Mouse (Mus musculus): Measurements from ENCODE around the gene Vav3.

DNA sequence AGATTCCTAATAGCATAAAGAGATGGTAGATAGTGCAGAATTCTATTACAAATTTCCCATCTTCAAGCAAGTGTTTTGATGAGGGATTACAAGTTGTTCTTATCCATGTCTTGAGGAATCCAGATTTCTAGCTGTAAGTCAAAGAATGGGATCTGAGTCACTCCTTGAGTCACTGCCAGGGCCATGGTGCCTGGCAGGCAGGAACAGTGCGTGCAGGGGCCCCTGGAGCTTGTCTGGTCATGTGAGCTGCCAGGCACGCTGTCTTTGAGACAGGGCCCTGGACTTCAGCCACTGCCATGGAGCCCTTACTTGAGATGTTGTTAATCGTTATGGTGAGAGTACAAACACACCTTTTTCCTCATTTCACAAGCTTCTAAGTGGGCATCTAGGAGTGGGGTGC is 129.0 kb downstream of the Vav3 start:
- TF ChIP-seq GATA1 (IDR thresholded peaks at IDR 0.05; ENCODE audit: borderline replicate concordance, low read length): no peak
- no peak for TF ChIP-seq FLI1 (IDR thresholded peaks at IDR 0.05; ENCODE audit: low read length)
